Mouse (Mus musculus): Measurements from ENCODE around the gene Pdia5.

The Pdia5 gene

DNA sequence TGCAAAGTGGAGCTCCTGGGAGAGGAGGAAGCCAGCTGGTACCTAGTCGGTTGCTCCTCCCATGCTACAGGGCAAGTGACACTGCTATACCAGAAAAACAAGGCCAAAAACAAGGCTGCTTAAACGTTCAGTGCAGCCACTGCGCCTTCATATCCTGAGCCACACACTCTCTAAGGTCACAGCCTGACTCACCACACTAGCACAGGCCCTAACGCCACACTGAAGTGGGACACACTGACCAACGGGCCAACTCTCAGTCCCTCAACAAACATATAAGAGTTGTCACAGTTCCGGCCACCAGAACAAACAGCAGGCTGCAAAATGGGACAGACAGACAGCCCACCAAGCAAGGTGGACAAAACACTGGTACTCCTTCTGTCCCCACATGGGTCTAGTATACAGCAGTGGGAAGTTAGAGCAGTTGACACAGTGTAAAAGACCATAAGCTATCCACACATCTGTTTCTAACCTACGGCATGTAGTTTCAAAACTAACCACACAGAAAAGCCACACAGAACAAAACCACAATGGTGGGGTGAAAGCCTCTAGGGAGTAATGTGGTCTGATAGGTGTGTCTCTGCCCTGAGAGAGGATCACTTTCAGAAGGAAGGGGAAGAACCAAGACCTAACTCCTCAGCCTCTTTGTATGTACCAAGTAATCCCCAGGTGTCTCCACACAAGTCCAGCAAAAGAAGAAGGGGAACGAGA, 6.0 kb downstream of the Pdia5 start:
- peak in 1 of 2 experiments; percentile 6 for DNase-seq

- peak in 1 of 2 experiments; percentile 6 for DNase-seq
Observed at GRCm38 (mm10) chr16:35484105-35484504, 6.6 kb downstream of the Pdia5 start.

GRCm38 (mm10) chr16:35479301-35479700, 11.4 kb downstream of the Pdia5 start:
- peak in 1 of 2 experiments; percentile 33 for DNase-seq

DNA sequence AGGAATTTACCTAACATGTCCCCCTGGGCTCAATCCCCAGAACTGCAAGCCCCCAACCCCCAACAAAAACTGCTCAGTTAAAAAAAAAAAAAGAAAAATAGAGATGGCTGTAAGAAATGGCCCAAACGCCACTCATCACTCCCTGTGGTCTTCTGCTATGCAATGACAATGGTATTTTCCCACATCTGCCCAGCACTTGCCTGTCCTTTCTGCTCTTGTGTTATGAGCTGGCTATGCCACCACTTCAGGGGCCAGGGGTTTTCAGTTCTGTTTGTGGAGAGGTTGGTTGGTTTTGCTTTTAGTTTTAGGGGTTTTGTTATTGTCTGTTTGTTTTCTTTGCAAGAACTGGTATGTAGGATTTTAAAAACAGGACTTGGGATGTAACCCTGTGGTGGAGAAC, 13.4 kb downstream of the Pdia5 start:
- DNase-seq, result no peak

GRCm38 (mm10) chr16:35472569-35473275, 18.0 kb downstream of the Pdia5 start:
- DNase-seq, result no peak

GRCm38 (mm10) chr16:35471841-35472568, 18.7 kb downstream of the Pdia5 start:
- no peak for DNase-seq

DNA sequence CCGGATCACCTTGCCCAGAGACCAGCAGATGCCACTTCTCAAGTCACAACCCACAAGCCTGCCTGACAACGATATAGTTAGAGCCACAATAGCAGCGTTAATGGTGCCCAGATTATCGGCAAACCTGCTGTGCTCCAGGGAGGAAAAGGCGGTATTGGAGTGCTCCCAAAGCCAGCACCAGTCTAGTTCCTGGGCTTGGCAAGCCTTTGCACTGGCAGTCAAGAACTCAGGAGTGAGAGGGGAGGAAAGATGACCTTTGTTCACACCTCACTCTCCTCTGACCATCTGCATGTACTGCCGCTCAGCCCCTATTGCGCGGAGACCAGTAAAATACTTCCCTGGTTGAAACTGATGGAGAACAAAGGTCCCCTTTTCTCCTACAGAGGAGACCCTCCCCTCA, 19.7 kb downstream of the Pdia5 start:
- no peak for DNase-seq

- peak; percentile 31 to 47 for DNase-seq
Observed at GRCm38 (mm10) chr16:35470096-35470495, 20.6 kb downstream of the Pdia5 start.

DNA sequence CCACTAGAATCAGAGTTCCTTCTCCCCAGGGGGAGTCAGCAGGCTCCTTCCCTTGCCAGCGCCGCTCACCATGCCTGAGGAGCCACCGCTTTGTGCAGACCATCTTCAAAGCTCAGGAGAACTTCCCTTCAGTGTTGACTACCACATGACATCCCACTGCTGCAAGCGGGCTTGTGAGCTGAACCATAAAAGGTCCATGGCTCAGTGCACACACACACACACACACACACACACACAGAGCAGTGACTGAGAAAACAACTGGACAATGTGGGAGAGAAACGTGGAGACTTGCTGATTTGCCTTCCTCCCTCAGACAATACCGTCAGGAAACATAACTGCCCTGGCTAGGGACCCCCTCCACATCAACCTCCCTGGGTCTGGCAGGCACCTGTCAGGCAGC, 21.7 kb downstream of the Pdia5 start:
- DNase-seq, result no peak

DNA sequence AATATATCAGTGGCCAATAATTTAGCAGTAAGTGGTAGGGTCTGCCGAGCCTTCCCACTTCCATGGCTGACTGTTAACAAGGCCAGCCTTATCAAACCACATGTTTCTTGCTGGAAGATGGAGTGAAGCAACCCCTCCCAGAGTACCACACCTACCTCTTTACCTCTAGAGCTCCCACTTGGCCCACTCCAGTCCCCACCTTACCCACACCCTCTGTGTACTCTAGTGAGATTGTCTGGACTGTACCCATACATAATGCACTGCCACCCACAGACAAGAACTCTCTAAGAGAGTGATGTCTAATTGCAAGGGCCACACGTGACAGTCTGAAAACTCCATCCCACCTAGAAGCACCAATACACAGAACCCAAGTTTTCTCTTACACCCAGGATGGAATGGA, 23.6 kb downstream of the Pdia5 start:
- DNase-seq, result no peak

DNA sequence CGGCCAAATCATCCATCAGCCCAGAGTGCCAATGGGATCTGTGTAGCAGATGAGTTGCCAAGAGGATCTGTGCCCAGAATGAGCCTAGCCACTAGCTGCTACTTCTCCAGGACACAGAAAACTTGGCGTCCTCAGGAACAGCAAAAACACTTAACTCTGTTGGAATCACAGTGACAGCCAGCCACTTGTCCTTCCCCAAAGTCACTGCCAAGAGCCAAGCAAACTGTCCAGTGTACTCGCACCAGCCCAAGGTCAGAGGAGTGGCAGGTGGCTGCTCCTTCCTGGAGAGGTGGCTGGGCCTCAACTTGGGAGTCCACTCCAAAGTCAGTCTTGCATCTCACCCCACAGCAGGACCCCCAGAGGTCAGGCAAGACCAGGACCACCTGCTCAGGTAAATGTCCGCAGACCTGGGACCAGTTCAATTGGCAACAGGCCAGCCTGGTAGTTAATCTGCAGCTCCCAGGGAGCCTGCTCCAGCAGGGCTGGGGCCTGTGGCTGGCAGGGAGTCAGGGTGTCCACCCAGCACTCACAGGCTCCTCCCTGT, 24.8 kb downstream of the Pdia5 start:
- DNase-seq, result peak; percentile 8 to 36

- no peak for DNase-seq
Observed at GRCm38 (mm10) chr16:35464686-35465308, 25.9 kb downstream of the Pdia5 start.

- DNase-seq, result no peak
Observed at GRCm38 (mm10) chr16:35463708-35464107, 27.0 kb downstream of the Pdia5 start.

- DNase-seq, result no peak
Observed at GRCm38 (mm10) chr16:35462955-35463354, 27.7 kb downstream of the Pdia5 start.

GRCm38 (mm10) chr16:35459584-35459983, 31.1 kb downstream of the Pdia5 start:
- DNase-seq, result no peak

DNA sequence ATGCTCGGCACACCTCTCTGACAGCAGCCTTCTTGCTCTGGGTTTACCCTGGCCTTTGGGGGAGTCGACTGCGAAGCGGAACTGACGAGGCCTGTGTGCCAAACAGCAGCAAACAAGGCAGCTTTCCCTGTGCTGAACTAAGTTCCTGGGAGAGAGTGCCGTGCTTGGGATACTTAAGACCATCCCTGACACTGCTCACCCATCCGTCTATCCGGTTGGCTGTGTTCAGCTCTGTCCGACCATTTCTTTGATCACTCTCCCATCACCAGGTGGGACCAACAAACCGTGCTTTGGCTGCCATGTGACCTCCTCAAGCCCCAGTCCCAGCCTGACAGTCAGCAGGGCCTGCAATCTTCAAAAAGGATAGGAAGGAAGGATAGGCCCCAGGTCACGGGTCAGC, 32.4 kb downstream of the Pdia5 start:
- DNase-seq, result no peak

- no peak for DNase-seq
Observed at GRCm38 (mm10) chr16:35457488-35457887, 33.2 kb downstream of the Pdia5 start.

- no peak for DNase-seq
Observed at GRCm38 (mm10) chr16:35457011-35457419, 33.7 kb downstream of the Pdia5 start.

DNA sequence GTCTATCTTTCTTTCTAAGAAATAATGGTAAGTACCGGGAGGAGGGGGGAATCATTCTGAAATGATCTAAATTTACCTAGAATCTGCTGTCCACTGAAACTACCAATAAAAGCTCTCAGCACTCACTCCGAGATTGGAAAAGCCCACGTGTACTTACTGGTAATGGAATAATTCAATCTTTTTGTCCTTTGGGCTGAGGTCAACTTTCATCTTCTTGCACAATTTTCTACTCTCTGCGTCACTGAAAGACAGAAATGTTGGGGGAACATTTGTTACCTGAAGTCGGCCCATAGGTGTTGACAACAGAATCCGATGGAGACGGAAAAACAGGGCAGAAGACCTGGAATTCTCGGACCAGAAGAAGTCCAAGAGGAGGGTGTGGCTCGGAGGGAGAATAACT, 34.4 kb downstream of the Pdia5 start:
- no peak for DNase-seq

DNA sequence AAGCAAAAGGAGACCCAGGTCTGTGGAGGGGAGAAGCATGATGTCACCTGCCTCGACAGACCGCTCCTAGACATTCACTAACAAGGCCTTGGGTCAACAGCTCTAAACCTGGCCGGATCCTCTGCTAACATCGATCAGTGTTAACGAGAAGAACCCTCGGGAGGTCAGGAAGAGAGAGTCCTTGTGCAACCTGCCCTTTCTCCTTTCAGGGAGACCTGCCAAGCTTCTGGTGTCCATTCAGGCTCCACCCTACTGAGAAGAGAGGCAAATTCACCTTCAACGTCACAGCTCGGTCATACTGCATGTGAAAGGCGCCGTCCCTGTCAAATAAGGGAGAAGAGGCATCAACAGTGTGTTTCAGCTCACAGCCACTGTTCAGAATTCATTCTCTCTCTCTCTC, 34.9 kb downstream of the Pdia5 start:
- DNase-seq, result no peak

DNA sequence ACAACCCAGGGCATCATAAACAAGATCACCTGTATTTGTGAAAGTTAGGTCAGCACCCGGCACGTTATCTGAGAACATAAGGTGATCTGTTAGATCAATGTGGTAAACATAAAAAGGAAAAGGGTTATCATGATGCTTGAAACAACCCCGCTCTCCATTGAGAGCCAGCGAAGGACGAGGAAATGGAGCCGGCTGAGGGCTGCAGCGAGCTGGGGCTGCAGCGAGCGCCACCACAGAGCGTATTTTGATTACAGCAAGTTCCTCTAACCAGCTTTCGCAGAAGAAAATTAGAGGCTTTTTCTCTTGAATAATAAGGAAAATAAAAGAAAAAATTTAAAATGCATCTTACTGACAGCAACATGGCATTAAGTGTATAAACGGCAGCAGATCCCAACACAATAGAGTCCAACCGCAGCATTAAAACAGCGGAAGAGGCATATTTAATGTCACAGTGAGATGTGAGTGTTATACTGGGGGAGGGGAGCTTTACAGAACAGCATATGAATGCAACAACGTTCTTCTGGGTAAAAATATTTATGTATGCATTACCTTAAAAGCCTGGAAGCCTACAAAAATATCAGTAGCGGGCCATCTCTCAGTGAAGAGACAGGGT, 40.5 kb downstream of the Pdia5 start:
- no peak for DNase-seq

GRCm38 (mm10) chr16:35442026-35442415, 48.7 kb downstream of the Pdia5 start:
- DNase-seq, result no peak
